Mouse (Mus musculus): ENCODE measurements at regions not wholly inside any gene's neighbourhood (a gene's known extent, or its start where the extent isn't known, plus 50 kb on each side); places are given as distances from the start of the nearest gene placed in this dataset.
A peak's percentile ranks its signal among the peaks of the same experiment; 100 is the strongest.

DNA sequence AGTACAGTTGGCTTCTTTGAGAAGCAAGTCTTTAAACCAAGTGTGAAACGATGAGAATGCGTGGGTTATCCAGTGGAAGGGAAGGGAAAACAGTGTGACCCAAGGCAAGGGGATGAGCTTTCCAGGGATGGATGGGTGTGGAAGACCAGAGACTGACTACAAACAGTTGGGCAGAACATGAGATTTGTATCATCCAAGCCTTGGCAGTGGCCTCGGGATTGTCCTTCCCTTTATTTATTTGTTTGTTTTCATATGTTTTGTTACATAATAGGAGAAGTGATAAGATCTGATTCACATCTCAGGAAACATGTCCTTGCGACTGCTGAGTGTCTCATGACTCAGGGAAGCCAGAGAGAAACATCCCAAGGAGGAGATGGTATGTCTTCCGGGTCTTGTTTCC is 585.4 kb upstream of the Nox3 start:
- no peak for ATAC-seq (ENCODE audit: low FRiP score)
- H3K4me2 ChIP-seq (ENCODE audit: low read depth, low read length, poor library complexity, severe bottlenecking): no peak overlapping the region
- H3K9ac ChIP-seq (replicated peaks; ENCODE audit: low read length, poor library complexity, severe bottlenecking): no peak overlapping the region
- no peaks in the 10 kb centered on the region for H3K4me1 ChIP-seq (ENCODE audit: insufficient read depth, low read length)
- no peak overlapping the region for H3K4me3 ChIP-seq (ENCODE audit: low read depth, low read length)
- H3K27ac ChIP-seq (ENCODE audit: low read depth, low read length): no peak overlapping the region
- H3K9me3 ChIP-seq (ENCODE audit: low read length): no peaks in the 10 kb centered on the region
- no peak for TF ChIP-seq CTCF (IDR thresholded peaks at IDR 0.05)
- no peak for DNase-seq (ENCODE audit: low spot score)
- H3K27me3 ChIP-seq (ENCODE audit: insufficient read depth, low read length): no peaks in the 10 kb centered on the region
- H3K36me3 ChIP-seq (ENCODE audit: insufficient read depth, low read length): no peaks in the 10 kb centered on the region
- WGBS: 94% methylated on average over 5 of the region's 5 CpGs

DNA sequence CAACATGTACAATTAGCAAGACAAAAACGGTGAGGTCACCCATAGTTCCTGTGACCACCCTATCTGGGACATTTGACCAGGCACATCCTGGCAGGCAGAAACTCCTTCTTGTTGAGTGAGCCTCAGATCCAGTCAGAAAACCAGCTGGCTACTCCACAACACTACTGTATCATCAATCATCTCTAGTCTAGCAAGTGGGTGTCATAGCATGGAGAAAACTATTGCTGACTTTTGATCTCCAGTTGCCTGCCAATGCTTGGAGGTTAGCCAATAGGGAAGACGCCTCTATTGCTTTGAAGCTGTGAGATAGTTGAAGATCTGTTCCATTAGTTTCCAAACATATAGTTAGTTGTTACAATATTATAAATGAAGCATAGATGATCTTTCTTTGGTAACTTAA is 595.4 kb upstream of the Nox3 start:
- Histone ChIP-seq H3K4me3 (ENCODE audit: low read depth, low read length) (no peak overlapping the region), H3K36me3 (ENCODE audit: insufficient read depth, low read length) (no peaks in the 10 kb centered on the region), H3K4me1 (ENCODE audit: insufficient read depth, low read length) (no peaks in the 10 kb centered on the region), H3K9ac (replicated peaks; ENCODE audit: low read length, poor library complexity, severe bottlenecking) (no peak overlapping the region), H3K9me3 (ENCODE audit: low read length) (no peaks in the 10 kb centered on the region), H3K27ac (ENCODE audit: low read depth, low read length) (no peak overlapping the region), H3K27me3 (ENCODE audit: insufficient read depth, low read length) (no peaks in the 10 kb centered on the region), H3K4me2 (ENCODE audit: low read depth, low read length, poor library complexity, severe bottlenecking) (no peak overlapping the region)
- DNase-seq (ENCODE audit: low spot score) (no peak), ATAC-seq (ENCODE audit: low FRiP score) (no peak)
- 91% methylated on average over 2 of the region's 2 CpGs for WGBS
- no peak for TF ChIP-seq CTCF (IDR thresholded peaks at IDR 0.05)

DNA sequence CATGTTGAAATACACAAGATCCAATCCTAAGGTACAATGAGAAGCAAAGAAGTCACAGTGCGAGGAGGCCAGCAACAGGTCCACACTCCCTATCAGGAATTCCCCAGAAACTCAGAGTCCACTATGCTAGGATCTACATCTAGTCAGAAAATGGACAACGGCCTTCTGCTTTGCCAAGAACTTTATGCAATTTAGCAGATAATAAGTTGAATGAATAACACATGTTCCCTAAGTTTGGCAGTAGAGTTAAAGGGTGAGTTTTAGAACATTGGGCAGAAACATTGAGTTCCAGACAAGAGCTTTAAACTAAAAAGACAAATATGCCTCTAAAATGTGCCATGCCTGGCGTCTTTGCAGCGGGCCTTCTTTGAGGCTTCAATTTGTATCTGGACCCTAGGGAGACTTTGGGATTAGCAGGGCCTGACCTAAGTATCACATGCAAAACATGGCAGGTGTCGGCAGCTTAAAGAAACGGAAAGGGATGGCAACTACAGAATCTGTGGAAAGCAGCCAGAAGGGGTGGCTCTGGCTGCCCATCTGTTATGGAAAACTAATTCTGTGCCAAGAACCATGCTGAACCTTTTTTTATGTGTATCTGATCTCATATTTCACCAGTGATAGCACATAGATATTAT is 600.6 kb upstream of the Nox3 start:
- no peak overlapping the region for H3K27ac ChIP-seq (ENCODE audit: low read depth, low read length)
- no peaks in the 10 kb centered on the region for H3K36me3 ChIP-seq (ENCODE audit: insufficient read depth, low read length)
- no peak for TF ChIP-seq CTCF (IDR thresholded peaks at IDR 0.05)
- DNase-seq (ENCODE audit: low spot score) (peak; percentile 73), ATAC-seq (ENCODE audit: low FRiP score) (no peak)
- no peaks in the 10 kb centered on the region for H3K4me1 ChIP-seq (ENCODE audit: insufficient read depth, low read length)
- no peak overlapping the region for H3K4me3 ChIP-seq (ENCODE audit: low read depth, low read length)
- no peaks in the 10 kb centered on the region for H3K27me3 ChIP-seq (ENCODE audit: insufficient read depth, low read length)
- H3K9ac ChIP-seq (replicated peaks; ENCODE audit: low read length, poor library complexity, severe bottlenecking): no peak overlapping the region
- no peak overlapping the region for H3K4me2 ChIP-seq (ENCODE audit: low read depth, low read length, poor library complexity, severe bottlenecking)
- 64% methylated on average over 6 of the region's 6 CpGs for WGBS
- H3K9me3 ChIP-seq (ENCODE audit: low read length): no peaks in the 10 kb centered on the region

DNA sequence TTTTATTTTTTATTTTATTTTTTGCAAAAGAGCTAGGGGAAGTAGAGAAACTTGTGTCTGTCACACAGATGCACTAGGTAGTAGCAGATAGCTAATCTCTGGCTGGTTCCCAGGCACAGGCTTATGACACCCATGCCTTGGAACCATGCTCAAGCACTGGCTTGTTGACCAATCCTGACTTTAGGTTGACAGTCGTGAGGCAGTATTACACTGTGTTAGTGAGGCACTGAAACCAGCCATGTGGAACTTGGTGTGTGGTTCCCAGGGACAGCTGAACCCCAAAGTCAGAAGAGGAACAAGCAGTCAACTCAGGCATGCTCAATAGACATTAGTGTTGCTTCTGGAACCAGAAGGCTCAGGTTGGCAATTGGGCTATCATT is 601.1 kb upstream of the Nox3 start:
- no peaks in the 10 kb centered on the region for H3K9me3 ChIP-seq (ENCODE audit: low read length)
- no peaks in the 10 kb centered on the region for H3K27me3 ChIP-seq (ENCODE audit: insufficient read depth, low read length)
- no peak overlapping the region for H3K4me2 ChIP-seq (ENCODE audit: low read depth, low read length, poor library complexity, severe bottlenecking)
- no peak overlapping the region for H3K4me3 ChIP-seq (ENCODE audit: low read depth, low read length)
- H3K4me1 ChIP-seq (ENCODE audit: insufficient read depth, low read length): no peaks in the 10 kb centered on the region
- WGBS: 84% methylated on average over 1 of the region's 1 CpGs
- no peak overlapping the region for H3K27ac ChIP-seq (ENCODE audit: low read depth, low read length)
- no peak for TF ChIP-seq CTCF (IDR thresholded peaks at IDR 0.05)
- DNase-seq (ENCODE audit: low spot score): peak; percentile 75
- no peak for ATAC-seq (ENCODE audit: low FRiP score)
- no peak overlapping the region for H3K9ac ChIP-seq (replicated peaks; ENCODE audit: low read length, poor library complexity, severe bottlenecking)
- H3K36me3 ChIP-seq (ENCODE audit: insufficient read depth, low read length): no peaks in the 10 kb centered on the region

DNA sequence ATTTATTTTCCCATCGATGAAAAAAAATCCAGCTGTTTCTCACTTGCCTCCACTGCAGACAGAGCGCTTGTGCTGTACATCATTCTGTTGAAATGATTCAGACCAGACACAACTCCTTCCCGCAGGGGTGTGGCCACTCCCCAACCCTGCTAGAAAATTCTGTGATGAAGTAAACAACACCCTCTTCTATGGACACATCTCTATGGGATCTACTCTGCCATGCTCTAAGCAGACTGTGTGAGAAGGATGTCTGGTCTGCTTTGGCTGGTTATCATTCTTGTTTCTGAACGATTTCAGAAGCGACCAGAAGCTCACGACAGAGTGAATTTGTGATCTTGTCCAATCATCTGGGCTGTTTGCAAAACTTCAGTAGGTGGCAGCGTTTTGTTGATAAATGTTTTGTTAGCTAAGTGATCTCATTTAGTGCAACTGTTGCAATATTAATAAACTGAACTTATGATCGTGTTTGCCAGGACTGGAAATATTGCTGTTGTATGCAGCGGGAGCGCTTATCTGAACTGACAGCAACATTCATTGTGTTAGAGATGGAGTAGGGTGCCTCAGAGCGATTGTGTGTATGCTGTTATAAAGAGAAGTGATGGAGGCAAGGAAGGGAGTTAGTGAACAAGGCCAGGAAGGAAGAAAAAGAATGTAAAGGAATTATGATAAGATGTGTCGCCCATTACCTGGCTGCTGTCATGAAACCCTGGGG is 605.2 kb upstream of the Nox3 start:
- H3K4me1 ChIP-seq (ENCODE audit: insufficient read depth, low read length): no peaks in the 10 kb centered on the region
- WGBS: 75% methylated on average over 12 of the region's 12 CpGs
- DNase-seq (ENCODE audit: low spot score) (peak; percentile 35), ATAC-seq (ENCODE audit: low FRiP score) (no peak)
- H3K4me2 ChIP-seq (ENCODE audit: low read depth, low read length, poor library complexity, severe bottlenecking): no peak overlapping the region
- H3K4me3 ChIP-seq (ENCODE audit: low read depth, low read length): no peak overlapping the region
- no peak overlapping the region for H3K9ac ChIP-seq (replicated peaks; ENCODE audit: low read length, poor library complexity, severe bottlenecking)
- H3K36me3 ChIP-seq (ENCODE audit: insufficient read depth, low read length): no peaks in the 10 kb centered on the region
- no peaks in the 10 kb centered on the region for H3K27me3 ChIP-seq (ENCODE audit: insufficient read depth, low read length)
- peak; percentile 42 for TF ChIP-seq CTCF (IDR thresholded peaks at IDR 0.05)
- no peak overlapping the region for H3K27ac ChIP-seq (ENCODE audit: low read depth, low read length)
- H3K9me3 ChIP-seq (ENCODE audit: low read length): no peaks in the 10 kb centered on the region

DNA sequence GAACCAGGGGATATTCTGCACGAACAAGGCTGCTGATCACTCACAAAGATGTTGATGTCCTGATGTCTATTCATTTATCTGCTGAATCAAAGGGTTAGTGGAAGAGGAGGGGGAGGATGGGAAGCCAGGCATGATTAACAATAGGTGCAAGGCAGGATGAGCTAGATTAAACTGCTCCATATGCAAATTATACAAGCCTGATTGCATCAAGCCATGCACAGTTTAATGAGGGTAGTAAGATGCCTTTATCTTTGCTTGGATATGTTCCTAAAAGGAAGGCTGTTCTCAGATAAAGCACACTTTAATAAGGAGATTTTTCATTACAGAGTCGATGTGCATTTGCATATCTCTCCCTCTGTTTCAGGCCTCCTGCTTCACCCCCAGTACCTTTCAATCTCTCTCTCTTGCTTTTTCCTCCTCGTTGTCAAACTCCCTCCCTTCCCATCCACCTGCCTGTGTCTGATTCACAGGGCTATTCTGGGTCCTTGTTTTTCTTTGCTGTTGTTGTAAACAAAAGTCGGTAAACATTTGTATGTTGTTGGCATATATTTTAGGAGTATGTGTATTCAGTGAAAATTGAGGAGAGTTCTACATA is 615.8 kb upstream of the Nox3 start:
- no peak for ATAC-seq (ENCODE audit: low FRiP score)
- H3K9ac ChIP-seq (replicated peaks; ENCODE audit: low read length, poor library complexity, severe bottlenecking): no peak overlapping the region
- WGBS: 41% methylated on average over 4 of the region's 4 CpGs
- no peaks in the 10 kb centered on the region for H3K9me3 ChIP-seq (ENCODE audit: low read length)
- no peak for DNase-seq (ENCODE audit: low spot score)
- no peak overlapping the region for H3K4me3 ChIP-seq (ENCODE audit: low read depth, low read length)
- H3K27me3 ChIP-seq (ENCODE audit: insufficient read depth, low read length): no peaks in the 10 kb centered on the region
- H3K27ac ChIP-seq (ENCODE audit: low read depth, low read length): no peak overlapping the region
- TF ChIP-seq CTCF (IDR thresholded peaks at IDR 0.05): no peak
- no peak overlapping the region for H3K4me2 ChIP-seq (ENCODE audit: low read depth, low read length, poor library complexity, severe bottlenecking)
- no peaks in the 10 kb centered on the region for H3K36me3 ChIP-seq (ENCODE audit: insufficient read depth, low read length)
- no peaks in the 10 kb centered on the region for H3K4me1 ChIP-seq (ENCODE audit: insufficient read depth, low read length)
